8 mouse cellular contexts compared by ENCODE assay signal in the genomic region with DNA sequence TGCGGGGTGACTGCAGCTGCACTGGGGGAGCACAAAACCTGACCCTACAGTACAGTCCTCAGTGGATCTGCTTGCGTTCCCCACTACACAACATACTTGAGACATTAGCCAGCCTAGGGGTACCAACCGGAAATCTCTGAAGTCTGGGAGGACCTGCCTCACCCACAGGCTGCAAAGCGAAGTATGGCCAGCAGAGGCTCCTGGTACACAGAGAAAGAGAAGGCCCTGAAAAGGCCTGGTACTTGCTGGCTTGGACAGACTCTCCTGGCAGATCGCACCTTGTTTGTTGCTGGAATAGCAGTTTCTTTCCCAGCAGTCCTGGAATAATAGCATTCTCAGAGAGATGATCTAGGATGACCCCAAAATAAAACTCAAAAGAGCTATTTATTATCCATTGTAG.
DNase-seq lines count a peak whose midpoint lies in the region; ATAC-seq and TF ChIP-seq lines count a peak whose summit lies in the region.
"Had no signal": no experiment of that assay in that cellular context is flagged by ENCODE, and none has a peak within 500 bp of the region (broad histone marks: within the 10 kb centered on the region; RNA-seq: fewer than 3 reads in every experiment).

No protein-coding gene starts in this region.

- no peaks in the 10 kb centered on the region for H3K27me3 ChIP-seq in kidney, postnatal 0 days (ENCODE audit: insufficient read depth, low read length)

- H3K36me3 ChIP-seq in kidney, postnatal 0 days (ENCODE audit: insufficient read depth, low read length): no peaks in the 10 kb centered on the region

- no peak overlapping the region for H3K27ac ChIP-seq in kidney, postnatal 0 days
- H3K27ac ChIP-seq: macrophage had no signal

- H3K4me3 ChIP-seq in kidney, postnatal 0 days (replicated peaks; ENCODE audit: low read depth, low read length): no peak overlapping the region

- H3K4me2 ChIP-seq in kidney, postnatal 0 days (ENCODE audit: low read length): no peak overlapping the region

- peak; percentile 77 for TF ChIP-seq CTCF in kidney, postnatal 0 days (IDR thresholded peaks at IDR 0.05; ENCODE audit: low read depth)

- H3K4me1 ChIP-seq in kidney, postnatal 0 days (replicated peaks; ENCODE audit: insufficient read depth, low read length): peaks cover 4% of the 10 kb centered on the region; the same call in 1 of the 2 replicates

- peak; percentile 75 for ATAC-seq in frontal cortex, adult (ENCODE audit: low TSS enrichment)
- ATAC-seq in kidney, postnatal 0 days (replicated peaks; ENCODE audit: low FRiP score, low read depth): peak; percentile 38; the same call in 1 of the 2 replicates

- DNase-seq in ovary, adult 18-20 months (ENCODE audit: low spot score): peak; percentile 41
- DNase-seq in ovary, postnatal 10 days (ENCODE audit: low spot score): no peak
- DNase-seq in adrenal gland, adult 8-10 months: peak; percentile 55
- DNase-seq in kidney, postnatal 0 days (ENCODE audit: low spot score): peak; percentile 78
- DNase-seq in lung, postnatal 10 days: peak; percentile 88
- peak; percentile 32 to 76 for DNase-seq in spleen, postnatal 10 days (ENCODE audit: low spot score in 2 of 2)

- no peak overlapping the region for H3K9ac ChIP-seq in kidney, postnatal 0 days (ENCODE audit: low read depth, low read length)

- no peaks in the 10 kb centered on the region for H3K9me3 ChIP-seq in kidney, postnatal 0 days (replicated peaks; ENCODE audit: low read length)

- 80% methylated on average over 5 of the region's 5 CpGs for WGBS in kidney, postnatal 0 days
